Mouse (Mus musculus): ENCODE measurements around the gene Gdf11. TPM values are rescaled to one million over a fixed set of nuclear protein-coding genes. Genes with fewer than 3 reads are reported as not detected.

Gene Gdf11
- polyA plus RNA-seq, 2 experiments from 2014 or later, result 7.9 to 8.1 TPM

DNA sequence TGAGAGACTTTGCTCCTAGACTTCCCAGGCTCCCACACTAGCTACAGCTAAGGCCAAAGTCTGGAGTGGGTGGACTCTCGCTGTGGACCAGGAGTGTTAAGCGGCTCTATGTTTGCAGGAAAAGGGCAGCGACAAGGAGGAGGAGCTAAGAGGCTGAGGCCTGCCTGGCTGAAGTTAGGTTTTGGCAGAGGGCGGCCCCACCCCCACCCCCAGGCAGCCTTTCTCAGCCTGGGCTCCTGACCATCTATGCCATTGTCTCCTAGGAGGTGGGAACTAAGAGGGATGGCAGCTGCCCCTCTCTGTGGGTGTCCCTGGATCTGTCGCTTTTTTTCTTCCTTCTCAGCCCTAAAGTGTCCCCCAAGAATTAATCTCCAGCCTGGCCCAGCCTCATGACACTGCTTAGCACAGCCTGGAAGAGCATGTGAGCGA, 27.7 kb upstream of the Gdf11 start:
- ATAC-seq, result no peak

DNA sequence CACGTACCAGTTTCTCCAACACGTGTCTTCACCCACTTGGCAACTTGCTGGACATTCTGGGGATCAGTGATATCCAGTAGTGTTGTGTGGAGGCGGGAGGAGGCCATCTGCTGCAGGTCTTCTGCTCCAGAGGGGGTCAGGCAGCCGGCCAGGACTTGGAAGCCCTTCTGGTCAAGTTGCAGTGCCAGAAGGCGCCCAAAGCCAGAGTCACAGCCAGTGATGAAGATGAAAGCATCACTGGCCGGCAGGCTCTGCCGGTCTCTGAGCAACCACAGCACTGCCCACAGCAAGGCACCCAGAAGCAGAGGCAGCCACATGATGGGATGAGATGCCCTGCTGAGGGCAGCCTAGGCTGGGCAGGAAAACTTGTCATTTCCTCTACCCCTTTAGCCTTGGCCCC, 26.7 kb upstream of the Gdf11 start:
- ATAC-seq, result no peak

DNA sequence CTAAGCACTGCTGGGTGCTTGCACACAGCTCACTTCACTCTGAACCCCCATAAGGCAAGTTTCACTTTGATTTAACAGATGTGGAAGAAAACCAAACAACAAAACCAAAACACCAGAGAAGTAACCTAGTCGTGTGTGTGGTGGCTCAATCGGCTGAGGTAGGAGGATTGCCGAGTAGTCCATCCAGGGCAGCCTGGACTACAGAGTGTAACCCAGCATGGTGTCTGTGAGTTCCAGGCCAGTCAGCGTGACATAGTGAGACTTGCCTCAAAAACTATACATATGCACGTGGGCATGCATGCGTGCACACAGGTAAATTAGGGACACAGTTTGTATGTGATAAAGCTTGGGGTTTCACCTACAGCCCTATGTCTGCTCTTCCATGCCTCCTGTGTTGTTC, 25.9 kb upstream of the Gdf11 start:
- no peak for ATAC-seq

DNA sequence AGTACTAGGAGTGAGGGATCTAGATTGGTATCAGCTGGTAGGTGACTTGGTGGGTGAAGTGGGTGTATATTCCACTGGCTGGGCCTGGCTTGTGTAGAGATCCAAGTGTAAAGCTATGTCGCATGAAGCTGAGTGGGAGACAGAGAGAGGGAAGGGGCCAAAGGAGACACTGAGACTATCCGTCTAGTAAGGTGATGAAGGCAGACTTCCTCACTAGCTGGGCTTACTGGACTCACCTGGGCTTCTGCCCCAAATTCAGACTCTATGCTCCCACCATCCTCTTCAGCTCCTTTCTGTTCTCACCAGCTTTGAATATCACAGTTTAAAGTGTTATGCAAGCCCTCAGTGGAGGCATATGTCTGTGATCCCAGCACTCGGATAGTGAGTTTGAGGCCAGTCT, 25.1 kb upstream of the Gdf11 start:
- ATAC-seq, result no peak

DNA sequence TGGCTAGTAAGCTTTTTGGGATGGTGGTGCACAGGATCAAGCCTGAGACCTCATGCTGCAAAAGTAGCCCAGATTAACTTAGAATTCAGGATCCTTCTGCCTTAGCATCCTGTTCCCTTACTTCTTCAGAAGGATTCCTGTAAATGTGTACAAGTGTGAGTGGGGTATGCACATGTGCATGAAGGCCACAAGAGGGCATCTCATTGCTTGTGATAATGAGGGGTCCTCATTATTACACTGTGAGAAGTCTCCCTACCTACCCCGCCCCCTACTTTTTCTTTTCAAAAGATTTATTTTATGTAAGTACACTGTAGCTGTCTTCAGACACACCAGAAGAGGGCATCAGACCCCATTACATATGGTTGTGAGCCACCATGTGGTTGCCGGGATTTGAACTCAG, 24.0 kb upstream of the Gdf11 start:
- ATAC-seq, result no peak

DNA sequence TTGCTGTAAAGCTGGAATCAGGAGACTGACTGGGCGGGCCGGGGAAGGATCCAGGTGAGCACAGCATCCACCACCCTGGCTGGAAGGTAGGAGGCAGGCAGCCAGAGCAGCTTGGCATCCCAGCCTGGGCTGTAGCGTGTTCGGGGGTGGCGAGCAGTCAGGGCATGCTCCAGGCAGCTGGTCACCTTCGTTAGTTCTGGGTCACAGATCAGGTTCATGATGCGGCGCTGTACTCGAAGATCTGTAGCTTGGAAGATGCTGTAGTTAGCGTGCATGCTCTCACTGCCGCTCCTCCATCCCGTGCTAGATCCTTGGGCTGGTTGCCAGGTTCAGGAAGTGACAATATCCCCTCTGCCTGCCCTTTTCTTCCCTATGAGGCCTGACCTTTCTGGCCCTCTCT, 22.2 kb upstream of the Gdf11 start:
- ATAC-seq, result no peak

DNA sequence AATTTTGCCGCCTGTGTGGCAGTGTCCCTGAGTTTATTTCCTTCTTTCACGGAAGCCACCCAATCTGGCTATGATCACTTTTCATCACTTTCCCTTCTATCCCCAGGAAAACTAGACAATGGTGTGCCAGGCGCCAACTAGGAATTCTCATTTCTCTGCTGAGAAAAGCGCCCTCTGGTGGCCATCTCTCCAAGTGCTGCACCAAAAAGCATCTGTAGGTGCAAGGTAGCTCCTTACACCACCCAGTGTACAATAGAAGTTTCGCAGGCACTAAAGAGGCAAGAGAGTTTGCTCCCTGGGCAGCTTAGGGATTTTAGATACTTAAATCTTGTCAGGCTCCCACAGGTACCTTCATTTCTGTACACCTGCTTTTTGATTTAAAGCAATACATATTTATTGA, 21.7 kb upstream of the Gdf11 start:
- peak; percentile 95 for ATAC-seq

DNA sequence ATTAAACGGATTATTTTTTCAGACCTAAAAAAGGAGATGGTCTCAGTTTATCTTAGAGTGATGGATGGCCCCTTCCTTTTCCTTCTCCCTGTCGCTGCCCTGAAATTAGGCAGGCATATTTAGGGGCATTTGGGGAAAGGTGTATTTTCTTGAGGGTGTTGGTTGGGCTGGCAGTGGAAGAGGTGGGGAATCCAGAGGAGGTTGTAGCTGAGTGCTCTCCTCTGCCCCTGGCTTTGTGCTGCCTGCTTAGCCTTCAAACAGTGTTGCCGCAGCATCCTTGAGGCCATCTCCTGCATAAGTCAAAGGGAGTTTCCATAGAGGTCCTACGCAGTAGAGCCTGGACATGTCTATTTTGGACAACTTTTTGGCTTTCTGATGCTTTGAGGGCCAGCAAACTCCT, 21.3 kb upstream of the Gdf11 start:
- ATAC-seq, result no peak

DNA sequence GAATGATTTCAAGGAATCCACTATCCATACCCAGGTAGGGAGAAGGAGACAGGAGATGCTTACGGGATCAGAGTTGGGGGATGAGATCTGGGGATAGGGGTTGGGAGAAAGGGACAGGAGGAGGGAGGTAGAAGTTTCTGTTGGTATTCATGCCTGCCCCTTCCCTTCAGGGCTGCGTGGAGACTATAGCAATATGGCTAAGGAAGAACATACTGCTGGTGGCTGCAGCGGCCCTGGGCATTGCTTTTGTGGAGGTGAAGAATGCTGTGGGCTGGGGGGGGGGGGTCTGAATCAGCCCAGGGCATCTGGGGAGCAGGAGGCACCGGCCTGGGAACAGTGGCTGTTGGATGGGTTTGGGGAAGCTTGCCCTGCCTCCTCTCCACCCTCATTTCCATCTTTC, 20.8 kb upstream of the Gdf11 start:
- ATAC-seq, result no peak

DNA sequence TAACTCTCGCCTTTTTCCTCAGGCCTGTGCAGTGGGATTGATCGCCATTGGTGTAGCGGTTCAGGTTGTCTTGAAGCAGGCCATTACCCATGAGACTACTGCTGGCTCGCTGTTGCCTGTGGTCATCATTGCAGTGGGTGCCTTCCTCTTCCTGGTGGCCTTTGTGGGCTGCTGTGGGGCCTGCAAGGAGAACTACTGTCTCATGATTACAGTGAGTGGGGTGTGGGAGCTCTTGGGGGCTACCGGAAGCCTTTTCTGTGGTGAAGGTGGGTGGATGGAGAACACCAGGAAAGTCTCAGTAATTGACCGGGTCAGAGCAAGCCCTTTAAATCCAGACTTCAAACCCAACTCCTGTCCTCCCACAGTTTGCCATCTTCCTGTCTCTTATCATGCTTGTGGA, 19.9 kb upstream of the Gdf11 start:
- ATAC-seq, result no peak

DNA sequence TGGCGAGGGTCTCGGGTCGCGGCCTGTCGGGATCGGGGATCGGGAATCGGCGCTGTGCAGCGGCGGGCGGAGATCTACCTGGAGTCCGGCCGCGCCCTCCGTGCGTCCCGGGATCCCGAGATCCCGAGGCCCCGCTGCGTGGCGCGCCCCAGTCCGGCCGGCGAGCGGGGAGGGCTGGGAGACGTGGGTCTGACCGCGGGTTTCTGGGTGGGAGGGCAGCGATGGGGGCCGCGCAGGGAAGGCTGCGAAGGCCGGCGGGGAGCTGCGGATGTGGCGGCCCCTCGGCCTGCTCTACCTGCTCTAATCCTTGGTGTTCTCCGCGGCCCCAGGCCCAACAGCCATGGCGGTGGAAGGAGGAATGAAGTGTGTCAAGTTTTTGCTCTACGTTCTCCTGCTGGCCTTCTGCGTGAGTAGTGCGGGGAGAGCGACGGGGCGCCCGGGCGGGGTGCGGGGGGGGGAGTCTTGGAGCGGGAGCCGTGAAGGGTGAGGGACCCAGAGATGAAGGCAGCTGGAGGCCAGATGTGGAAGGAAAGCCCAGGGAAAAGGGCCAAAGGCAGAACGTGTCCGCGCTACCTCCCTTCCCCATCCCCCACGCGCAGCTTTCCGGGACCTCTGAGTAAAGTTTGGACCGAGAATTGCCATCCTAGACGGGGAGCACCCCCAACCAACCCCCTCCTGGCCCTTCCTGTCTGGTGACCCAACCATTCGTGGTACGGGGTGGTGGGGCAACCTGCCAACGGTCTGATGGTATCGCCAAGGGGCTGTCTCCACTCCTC, 18.7 kb upstream of the Gdf11 start:
- no peak for ATAC-seq

DNA sequence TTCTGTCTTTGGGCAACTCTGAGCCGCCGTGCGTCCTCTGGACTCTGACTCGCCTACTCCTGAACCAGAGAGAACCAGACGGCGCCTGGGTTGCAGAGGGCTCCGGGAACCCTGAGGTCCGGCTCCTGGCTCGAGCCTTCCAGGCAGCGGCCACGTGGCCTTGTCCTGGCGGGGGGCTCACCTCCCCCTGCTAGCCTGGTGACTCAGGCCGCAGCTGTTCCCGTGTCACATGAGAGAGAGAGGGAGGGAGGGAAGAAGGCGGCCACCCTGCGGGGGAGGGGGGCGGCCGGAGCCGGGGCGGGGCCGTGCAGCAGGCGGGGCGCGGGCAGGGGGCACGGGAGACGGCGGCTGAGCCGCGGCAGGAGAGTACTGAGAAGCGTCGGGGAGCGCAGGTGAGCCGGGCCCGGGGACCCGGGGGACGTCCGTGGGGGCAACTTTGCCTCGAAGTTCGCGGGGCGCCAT, 18.1 kb upstream of the Gdf11 start:
- ATAC-seq, result no peak

DNA sequence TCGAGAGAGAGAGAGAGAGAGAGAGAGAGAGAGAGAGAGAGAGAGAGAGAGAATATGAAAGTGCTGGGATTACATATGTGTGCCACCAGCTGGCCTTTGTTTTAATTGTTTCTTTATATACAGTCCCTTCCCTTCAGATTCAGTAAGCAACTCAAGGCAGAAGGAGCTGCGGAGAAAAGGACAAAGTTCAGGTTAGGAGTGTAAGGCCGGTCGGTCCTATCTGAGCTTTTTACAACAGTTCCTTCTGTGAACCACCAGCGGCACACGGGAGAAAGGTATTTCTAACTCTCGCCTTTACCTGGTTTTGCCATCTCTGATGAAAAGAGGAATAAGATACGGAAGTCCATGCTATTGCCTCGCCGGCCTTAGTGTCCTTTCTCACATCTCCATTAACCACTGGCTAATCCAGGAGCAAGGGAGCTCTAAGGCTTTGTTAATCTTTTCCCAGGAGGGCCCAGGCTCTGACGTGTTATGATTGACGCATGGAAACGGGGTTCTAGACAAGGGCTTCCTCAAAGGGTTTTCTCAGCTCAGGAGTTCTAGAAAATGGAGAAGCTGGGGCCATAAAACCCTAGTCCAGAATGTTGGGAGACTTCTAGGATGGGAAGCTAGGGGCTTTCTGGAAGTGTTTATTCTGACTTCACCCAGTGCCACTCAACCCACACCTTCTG, 17.4 kb upstream of the Gdf11 start:
- no peak for ATAC-seq

DNA sequence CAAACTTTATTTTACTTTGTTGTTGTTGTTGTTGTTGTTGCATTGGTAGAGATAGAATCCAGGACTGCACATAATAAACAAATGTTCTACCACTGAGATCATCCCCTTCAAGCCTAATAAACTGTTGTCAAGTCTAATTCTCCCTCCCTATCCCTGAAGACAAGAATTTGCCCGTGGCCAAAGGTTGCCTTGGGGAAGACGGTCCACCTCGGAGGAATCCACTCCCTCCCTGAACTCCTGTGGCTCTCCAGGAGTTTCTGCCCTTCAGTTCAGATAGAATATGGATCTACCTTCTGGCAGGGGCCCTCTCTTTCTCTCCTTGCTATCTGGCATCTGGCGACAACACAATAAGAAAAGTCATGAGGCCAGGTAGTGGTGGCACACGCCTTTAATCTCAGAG, 13.3 kb upstream of the Gdf11 start:
- no peak for ATAC-seq

DNA sequence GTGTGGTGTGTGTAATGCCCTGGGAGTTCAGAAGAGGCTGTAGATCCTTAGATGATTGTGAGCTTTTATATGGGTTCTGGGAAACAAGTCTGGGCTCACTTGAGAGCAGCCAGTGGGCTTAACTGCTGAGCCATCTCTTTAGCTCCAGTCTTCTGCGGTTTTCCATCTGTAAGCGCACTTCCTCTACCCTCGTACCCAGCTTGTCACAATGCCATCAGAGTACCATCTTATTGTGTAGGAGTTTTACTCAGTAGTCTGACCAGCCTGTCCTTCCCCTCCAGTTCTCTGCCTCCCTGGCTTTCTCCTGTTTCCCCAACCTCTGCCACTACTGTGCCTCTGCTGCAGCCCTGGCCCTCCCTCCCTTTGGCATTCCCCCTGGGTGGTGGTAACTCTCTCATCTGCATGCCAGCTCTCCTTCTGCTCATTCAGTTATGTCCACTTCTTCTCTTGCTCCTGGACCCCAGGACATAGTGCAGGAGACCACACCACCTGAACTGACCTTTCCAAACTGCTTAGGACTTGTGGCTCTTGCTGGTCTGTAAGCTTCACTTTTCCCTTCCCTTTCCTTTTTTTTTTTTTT, 11.0 kb upstream of the Gdf11 start:
- peak; percentile 63 for ATAC-seq

DNA sequence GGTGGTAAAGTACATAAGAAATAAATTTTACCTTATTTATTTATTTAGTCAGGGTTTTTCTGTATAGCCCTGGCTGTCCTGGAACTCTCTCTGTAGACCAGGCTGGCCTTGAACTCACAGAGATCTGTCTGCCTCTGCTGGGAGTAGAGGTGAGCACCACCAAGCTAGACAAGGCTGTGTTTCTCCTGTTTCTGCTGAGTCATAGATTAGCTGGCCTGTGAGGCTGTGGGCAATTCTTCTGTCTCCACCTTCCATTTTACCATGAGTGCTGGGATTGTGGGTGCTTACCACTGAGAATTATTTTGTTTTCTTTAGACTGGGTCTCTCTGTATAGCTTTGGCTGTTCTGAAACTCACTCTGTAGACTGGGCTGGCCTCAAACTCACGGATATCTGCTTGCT, 9.9 kb upstream of the Gdf11 start:
- no peak for ATAC-seq

DNA sequence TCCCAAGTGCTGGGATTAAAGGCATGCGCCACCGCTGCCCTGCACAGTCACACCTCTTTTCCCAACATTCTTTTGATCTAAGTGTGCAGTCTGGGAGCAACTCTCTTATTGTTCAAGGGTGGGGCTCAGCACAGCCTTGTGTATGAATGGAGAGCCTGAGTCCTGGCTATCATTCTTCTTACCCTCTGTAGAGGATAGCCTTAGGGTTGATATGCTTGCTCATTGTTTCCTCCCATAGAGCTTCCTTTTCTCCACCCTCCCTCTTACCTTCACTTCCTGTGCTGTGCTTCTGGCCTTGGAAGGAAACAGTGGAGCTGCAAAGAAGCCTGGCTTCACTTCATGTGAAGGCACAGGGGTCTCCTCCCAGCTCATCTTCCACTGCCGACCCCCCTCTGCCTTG, 9.2 kb upstream of the Gdf11 start, which contains the start of gene Cd63:
Gene Cd63, plus strand, starts transcription at position 292 of the 400 bp plus-strand sequence.
- peak; percentile 29 for ATAC-seq

DNA sequence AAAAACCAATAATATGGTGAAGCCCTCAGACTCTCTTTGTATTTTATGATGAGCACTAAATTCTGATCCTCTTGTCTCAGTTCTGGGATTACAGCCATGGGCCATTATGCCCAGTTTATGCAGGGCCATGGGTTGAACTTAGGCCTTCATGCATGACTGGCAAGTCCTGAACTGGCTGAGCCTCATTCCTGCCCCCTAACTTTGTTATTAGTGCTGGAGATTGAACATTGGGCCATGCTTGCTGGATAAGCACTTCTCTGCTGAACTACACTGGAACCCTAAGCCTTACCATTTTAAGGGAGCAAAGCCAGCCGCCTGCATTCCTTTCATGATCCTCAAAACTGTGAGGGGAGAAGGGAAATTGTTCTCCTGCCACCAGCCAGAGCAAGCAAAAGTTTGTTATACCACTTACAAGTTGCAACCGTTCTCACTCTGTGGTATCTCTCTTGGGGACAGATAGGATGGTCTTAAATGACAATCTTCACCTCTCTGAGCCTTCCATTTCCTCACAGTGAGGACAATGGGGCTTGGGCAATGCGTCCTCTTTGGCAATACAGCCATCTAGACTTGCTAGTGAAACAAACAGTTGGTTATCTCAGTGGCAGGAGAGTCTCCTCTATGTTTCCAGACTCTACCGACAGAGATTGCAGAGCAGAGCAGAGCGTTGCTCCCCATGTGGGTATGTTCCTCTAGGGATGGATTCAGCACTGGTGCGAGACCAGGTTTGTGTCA, 8.4 kb upstream of the Gdf11 start:
- ATAC-seq, result no peak

DNA sequence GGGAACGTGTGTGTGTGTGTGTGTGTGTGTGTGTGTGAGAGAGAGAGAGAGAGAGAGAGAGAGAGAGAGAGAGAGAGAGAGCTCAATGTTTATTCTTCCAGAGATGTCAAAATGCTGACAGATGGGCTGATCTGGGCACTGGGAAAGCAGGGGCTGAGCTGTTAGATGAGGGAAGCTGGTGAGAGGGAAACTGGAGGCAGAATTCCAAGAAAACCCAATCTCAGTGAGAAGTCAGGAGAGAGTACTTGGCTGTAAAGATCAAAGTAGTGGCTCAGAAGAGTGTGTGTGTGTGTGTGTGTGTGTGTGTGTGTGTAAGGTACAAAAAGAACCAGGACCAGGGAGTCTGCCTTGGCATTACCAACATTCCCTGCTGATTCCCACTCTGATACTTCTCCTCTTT, 6.0 kb upstream of the Gdf11 start:
- ATAC-seq, result no peak

DNA sequence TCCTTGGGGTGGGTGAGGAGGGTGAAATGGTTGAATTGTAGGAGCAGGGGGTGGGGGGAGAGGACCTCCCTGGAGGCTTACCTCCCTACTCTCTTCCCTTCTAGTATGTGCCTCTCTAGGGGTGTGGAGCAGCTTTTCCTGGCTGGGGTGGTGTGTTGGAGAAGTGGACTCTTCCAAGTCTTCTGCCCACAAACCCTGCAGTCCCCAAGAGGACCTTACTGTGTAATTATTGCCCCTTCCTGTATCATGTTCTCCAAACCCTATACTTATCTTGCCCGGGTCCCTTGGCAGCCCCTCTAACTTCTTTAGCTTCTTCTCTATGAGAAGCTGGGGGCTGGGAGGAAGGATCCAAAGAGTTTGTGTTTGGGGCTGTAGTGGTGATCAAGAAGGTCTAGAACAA, 5.3 kb upstream of the Gdf11 start:
- no peak for ATAC-seq

DNA sequence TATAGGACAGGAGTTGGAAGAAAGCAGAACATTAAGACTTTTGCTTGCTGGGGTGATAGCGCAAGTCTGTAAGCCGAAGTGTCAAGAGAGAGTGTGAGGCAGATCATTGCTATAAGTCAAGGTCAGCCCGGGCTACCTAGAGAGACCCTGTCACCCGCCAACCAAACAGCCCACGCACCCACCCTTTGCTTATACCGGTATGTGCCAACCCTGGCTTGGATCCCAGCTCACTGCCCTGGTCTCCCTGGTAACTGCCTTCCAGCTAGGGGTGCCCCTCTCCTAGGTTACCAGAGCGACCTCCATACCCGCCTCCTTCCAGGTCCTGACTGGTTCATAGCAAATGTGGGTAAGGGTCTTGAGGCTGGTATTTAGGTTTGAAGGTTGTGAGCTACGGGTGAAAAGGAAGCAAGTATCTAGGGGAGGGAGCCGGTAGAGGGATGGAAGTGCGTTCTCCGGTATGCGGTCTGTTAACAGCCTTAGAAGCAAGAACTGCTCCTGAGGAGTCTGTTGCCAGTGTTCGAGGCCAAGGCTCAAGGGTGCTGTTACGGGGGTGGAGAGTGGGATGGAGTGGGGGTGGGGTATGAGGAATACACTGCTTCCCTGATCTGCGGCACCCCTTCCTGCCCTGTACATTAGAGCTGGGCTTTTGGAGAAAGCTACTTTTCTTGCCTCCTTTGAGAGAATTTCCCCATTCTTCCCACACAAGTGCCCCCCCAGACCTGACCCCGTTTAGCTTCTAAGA, 4.6 kb upstream of the Gdf11 start:
- no peak for ATAC-seq

DNA sequence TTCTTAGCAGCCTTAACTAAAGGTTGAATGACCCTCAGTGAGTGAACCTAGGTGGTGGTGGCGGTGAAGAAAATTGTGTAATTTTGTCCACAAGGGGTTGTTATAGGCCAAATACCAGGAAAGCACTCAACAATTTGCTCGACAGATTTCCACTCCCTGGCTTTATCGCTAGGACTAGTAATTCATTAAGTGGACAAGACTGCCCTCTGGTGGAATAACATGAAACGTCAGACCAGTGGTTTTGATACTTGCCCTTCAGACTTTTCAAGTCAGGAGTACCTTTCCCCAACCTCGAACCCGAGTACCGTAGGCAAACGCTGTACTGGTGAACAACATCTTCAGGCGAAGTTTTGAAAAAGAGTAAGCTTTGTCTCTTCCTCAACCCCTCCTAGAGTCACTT, 3.9 kb upstream of the Gdf11 start:
- peak; percentile 66 for ATAC-seq

DNA sequence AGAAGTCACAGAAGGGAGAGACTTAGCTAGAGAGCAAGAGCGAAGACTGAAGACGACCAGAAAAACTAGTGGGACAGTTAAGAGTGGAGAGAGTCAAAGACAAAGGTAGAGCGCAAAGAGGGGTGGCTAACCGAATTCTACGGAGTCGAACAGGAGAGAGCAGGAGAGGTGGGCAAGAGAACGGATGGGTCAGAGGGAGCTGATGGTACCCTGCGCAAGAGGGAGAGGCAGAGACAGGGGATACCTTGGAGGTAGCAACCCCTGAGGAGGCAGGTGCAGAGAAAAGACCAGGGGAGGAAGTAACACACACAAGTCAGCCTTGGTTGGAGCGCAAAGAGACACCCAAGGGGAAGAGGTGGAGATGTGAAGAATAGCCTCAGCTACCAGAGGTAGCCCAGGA, 728 bp upstream of the Gdf11 start:
- ATAC-seq, result peak; percentile 26
